Mouse (Mus musculus) embryonic facial prominence, embryonic 13.5 days (tissue): ENCODE data around the gene Hrct1. TPM values are rescaled to one million over a fixed set of nuclear protein-coding genes. Genes with fewer than 3 reads are reported as not detected.
A peak's percentile ranks its signal among the peaks of the same experiment; 100 is the strongest.

Experiments used
- ATAC-seq: fragments of 200-750 bp; cut with Nextera tagmentation; 2 replicates; pipeline ENCODE4 v1.8.0; 2017; ENCODE audit warnings: low read depth; ENCODE audit not compliant: insufficient number of reproducible peaks, insufficient read depth, low FRiP score, low TSS enrichment
- H3K27ac ChIP-seq: fragments of 300-500 bp; sonication (generic); 2 replicates; pipeline ENCODE4 v1.5.1; 2015; ENCODE audit warnings: moderate library complexity, mild to moderate bottlenecking, inconsistent platforms
- H3K27me3 ChIP-seq: fragments of 300-500 bp; sonication (generic); 2 replicates; pipeline ENCODE4 v1.6.1; 2015; ENCODE audit warnings: mild to moderate bottlenecking, inconsistent platforms
- H3K36me3 ChIP-seq: fragments of 300-500 bp; sonication (generic); 2 replicates; pipeline ENCODE4 v1.6.1; 2015; ENCODE audit warnings: mild to moderate bottlenecking, inconsistent platforms
- H3K4me1 ChIP-seq: fragments of 300-500 bp; sonication (generic); 2 replicates; pipeline ENCODE4 v1.6.1; 2015; ENCODE audit warnings: inconsistent platforms
- H3K4me2 ChIP-seq: fragments of 300-500 bp; sonication (generic); 2 replicates; pipeline ENCODE4 v1.6.1; 2015; ENCODE audit warnings: moderate library complexity, mild to moderate bottlenecking, inconsistent platforms
- H3K4me3 ChIP-seq: fragments of 300-500 bp; sonication (generic); 2 replicates; pipeline ENCODE4 v1.5.1; 2015; ENCODE audit warnings: mild to moderate bottlenecking, inconsistent platforms
- H3K9ac ChIP-seq: fragments of 300-500 bp; sonication (generic); 2 replicates; pipeline ENCODE4 v1.6.1; 2015; ENCODE audit warnings: mild to moderate bottlenecking, inconsistent platforms
- H3K9me3 ChIP-seq: fragments of 300-500 bp; sonication (generic); 2 replicates; pipeline ENCODE4 v1.6.1; 2016; ENCODE audit warnings: inconsistent platforms
- WGBS: fragments of 180-500 bp; shearing (Covaris S2); methylation state at CpG from one replicate; pipeline ENCODE4 v1.1.7; 2015; ENCODE audit warnings: mixed read lengths; 5-methylcytosine and 5-hydroxymethylcytosine counted together
- polyA plus RNA-seq: library from polyadenylated mRNA; unstranded; fragments of >200 nt; fragmentation: Nextera tagmentation; extraction: Ambion mirVana; gene quantifications from 2 replicates; pipeline ENCODE4 v1.2.1, GENCODE M21; 2015

Gene Hrct1
- polyA plus RNA-seq, 1 experiment from 2014 or later, result 0.18 TPM

- H3K9me3 ChIP-seq, result no peaks in the 10 kb centered on the region
- WGBS, result 78% methylated on average over 8 of the region's 8 CpGs
- ATAC-seq, result no peak
- H3K4me2 ChIP-seq, result no peak overlapping the region
- H3K4me3 ChIP-seq, result no peak overlapping the region
- H3K36me3 ChIP-seq, result no peaks in the 10 kb centered on the region
- H3K27me3 ChIP-seq, result no peaks in the 10 kb centered on the region
- H3K27ac ChIP-seq, result no peak overlapping the region
- H3K4me1 ChIP-seq, result no peaks in the 10 kb centered on the region
- no peak overlapping the region for H3K9ac ChIP-seq
Observed at GRCm38 (mm10) chr4:43703851-43704250, 23.1 kb upstream of the Hrct1 start.

- no peak overlapping the region for H3K27ac ChIP-seq
- WGBS, result 81% methylated on average over 13 of the region's 13 CpGs
- H3K4me2 ChIP-seq, result no peak overlapping the region
- H3K36me3 ChIP-seq, result no peaks in the 10 kb centered on the region
- no peak overlapping the region for H3K9ac ChIP-seq
- H3K9me3 ChIP-seq, result no peaks in the 10 kb centered on the region
- no peak overlapping the region for H3K4me3 ChIP-seq
- no peak for ATAC-seq
- H3K27me3 ChIP-seq, result no peaks in the 10 kb centered on the region
- no peaks in the 10 kb centered on the region for H3K4me1 ChIP-seq
Observed at GRCm38 (mm10) chr4:43705991-43706390, 21.0 kb upstream of the Hrct1 start.

GRCm38 (mm10) chr4:43709869-43710268, 17.1 kb upstream of the Hrct1 start, which contains the start of gene Olfr71:
Olfr71 (minus strand) TSS chr4:43710255.
- Histone ChIP-seq H3K36me3 (no peaks in the 10 kb centered on the region), H3K27me3 (no peaks in the 10 kb centered on the region; the same call in 1 of the 2 replicates), H3K27ac (no peak within 1 kb of the TSS), H3K4me1 (peaks cover 3% of the 10 kb centered on the region; the same call in 1 of the 2 replicates), H3K9me3 (no peaks in the 10 kb centered on the region), H3K9ac (no peak within 1 kb of the TSS), H3K4me2 (no peak within 1 kb of the TSS), H3K4me3 (no peak within 1 kb of the TSS)
- no peak for ATAC-seq
- 72% methylated on average over 6 of the region's 6 CpGs for WGBS

GRCm38 (mm10) chr4:43711821-43712220, 15.2 kb upstream of the Hrct1 start:
- H3K9ac ChIP-seq, result no peak overlapping the region
- H3K9me3 ChIP-seq, result no peaks in the 10 kb centered on the region
- H3K4me3 ChIP-seq, result no peak overlapping the region
- H3K4me1 ChIP-seq, result peaks cover 3% of the 10 kb centered on the region; the same call in 1 of the 2 replicates
- no peaks in the 10 kb centered on the region for H3K36me3 ChIP-seq
- no peaks in the 10 kb centered on the region; the same call in 1 of the 2 replicates for H3K27me3 ChIP-seq
- no peak for ATAC-seq
- WGBS, result 1% methylated on average over 2 of the region's 2 CpGs
- H3K27ac ChIP-seq, result no peak overlapping the region
- H3K4me2 ChIP-seq, result no peak overlapping the region

- WGBS, result 34% methylated on average over 7 of the region's 7 CpGs
- H3K4me3 ChIP-seq, result no peak overlapping the region
- no peak overlapping the region for H3K27ac ChIP-seq
- no peaks in the 10 kb centered on the region for H3K36me3 ChIP-seq
- H3K27me3 ChIP-seq, result no peaks in the 10 kb centered on the region; the same call in 1 of the 2 replicates
- H3K9me3 ChIP-seq, result no peaks in the 10 kb centered on the region
- H3K9ac ChIP-seq, result no peak overlapping the region
- no peak overlapping the region for H3K4me2 ChIP-seq
- peaks cover 6% of the 10 kb centered on the region; the same call in 1 of the 2 replicates for H3K4me1 ChIP-seq
- no peak for ATAC-seq
Observed at GRCm38 (mm10) chr4:43713652-43714219, 13.3 kb upstream of the Hrct1 start.

- Histone ChIP-seq H3K9me3 (no peaks in the 10 kb centered on the region), H3K36me3 (no peaks in the 10 kb centered on the region), H3K4me3 (no peak overlapping the region), H3K9ac (no peak overlapping the region), H3K4me2 (no peak overlapping the region), H3K27me3 (no peaks in the 10 kb centered on the region), H3K27ac (peak overlapping the region; percentile 39; the same call in 1 of the 2 replicates), H3K4me1 (peaks cover 10% of the 10 kb centered on the region; the same call in 1 of the 2 replicates)
- ATAC-seq, result no peak
- 40% methylated on average over 14 of the region's 16 CpGs for WGBS
Observed at GRCm38 (mm10) chr4:43720491-43721228, 6.3 kb upstream of the Hrct1 start.

GRCm38 (mm10) chr4:43722191-43722590, 4.8 kb upstream of the Hrct1 start:
- Histone ChIP-seq H3K9ac (no peak overlapping the region), H3K4me2 (no peak overlapping the region), H3K27ac (no peak overlapping the region), H3K36me3 (no peaks in the 10 kb centered on the region), H3K9me3 (no peaks in the 10 kb centered on the region), H3K4me1 (peaks cover 18% of the 10 kb centered on the region), H3K27me3 (no peaks in the 10 kb centered on the region), H3K4me3 (no peak overlapping the region)
- 87% methylated on average over 4 of the region's 4 CpGs for WGBS
- ATAC-seq, result no peak

- no peak overlapping the region for H3K9ac ChIP-seq
- no peak overlapping the region for H3K4me2 ChIP-seq
- H3K4me1 ChIP-seq, result peaks cover 19% of the 10 kb centered on the region
- no peak for ATAC-seq
- no peaks in the 10 kb centered on the region for H3K36me3 ChIP-seq
- no peaks in the 10 kb centered on the region for H3K9me3 ChIP-seq
- H3K4me3 ChIP-seq, result no peak overlapping the region
- H3K27ac ChIP-seq, result no peak overlapping the region
- no peaks in the 10 kb centered on the region for H3K27me3 ChIP-seq
- 40% methylated on average over 1 of the region's 1 CpGs for WGBS
Observed at GRCm38 (mm10) chr4:43724764-43725163, 2.2 kb upstream of the Hrct1 start.

- ATAC-seq, result no peak
- 64% methylated on average over 12 of the region's 12 CpGs for WGBS
- no peaks in the 10 kb centered on the region for H3K36me3 ChIP-seq
- H3K9ac ChIP-seq, result no peak overlapping the region
- no peaks in the 10 kb centered on the region for H3K27me3 ChIP-seq
- H3K4me1 ChIP-seq, result peaks cover 13% of the 10 kb centered on the region
- no peak overlapping the region for H3K27ac ChIP-seq
- H3K9me3 ChIP-seq, result no peaks in the 10 kb centered on the region
- no peak overlapping the region for H3K4me3 ChIP-seq
- H3K4me2 ChIP-seq, result no peak overlapping the region
Observed at GRCm38 (mm10) chr4:43726228-43726993, 577 bp upstream of the Hrct1 start.

- WGBS, result 78% methylated on average over 7 of the region's 7 CpGs
- Histone ChIP-seq H3K4me2 (no peak overlapping the region), H3K36me3 (no peaks in the 10 kb centered on the region), H3K27ac (no peak overlapping the region), H3K9ac (no peak overlapping the region), H3K4me3 (no peak overlapping the region), H3K27me3 (no peaks in the 10 kb centered on the region), H3K9me3 (no peaks in the 10 kb centered on the region), H3K4me1 (peaks cover 13% of the 10 kb centered on the region)
- no peak for ATAC-seq
Observed at GRCm38 (mm10) chr4:43727718-43728575, 959 bp downstream of the Hrct1 start.

GRCm38 (mm10) chr4:43728576-43728954, 1.6 kb downstream of the Hrct1 start:
- Histone ChIP-seq H3K27ac (no peak overlapping the region), H3K4me2 (no peak overlapping the region), H3K27me3 (no peaks in the 10 kb centered on the region), H3K4me1 (peaks cover 13% of the 10 kb centered on the region), H3K9me3 (no peaks in the 10 kb centered on the region), H3K36me3 (no peaks in the 10 kb centered on the region), H3K9ac (no peak overlapping the region), H3K4me3 (no peak overlapping the region)
- WGBS, result 50% methylated on average over 5 of the region's 5 CpGs
- no peak for ATAC-seq
